Mouse (Mus musculus): ENCODE measurements at regions not wholly inside any gene's neighbourhood (a gene's known extent, or its start where the extent isn't known, plus 50 kb on each side); places are given as distances from the start of the nearest gene placed in this dataset.

DNA sequence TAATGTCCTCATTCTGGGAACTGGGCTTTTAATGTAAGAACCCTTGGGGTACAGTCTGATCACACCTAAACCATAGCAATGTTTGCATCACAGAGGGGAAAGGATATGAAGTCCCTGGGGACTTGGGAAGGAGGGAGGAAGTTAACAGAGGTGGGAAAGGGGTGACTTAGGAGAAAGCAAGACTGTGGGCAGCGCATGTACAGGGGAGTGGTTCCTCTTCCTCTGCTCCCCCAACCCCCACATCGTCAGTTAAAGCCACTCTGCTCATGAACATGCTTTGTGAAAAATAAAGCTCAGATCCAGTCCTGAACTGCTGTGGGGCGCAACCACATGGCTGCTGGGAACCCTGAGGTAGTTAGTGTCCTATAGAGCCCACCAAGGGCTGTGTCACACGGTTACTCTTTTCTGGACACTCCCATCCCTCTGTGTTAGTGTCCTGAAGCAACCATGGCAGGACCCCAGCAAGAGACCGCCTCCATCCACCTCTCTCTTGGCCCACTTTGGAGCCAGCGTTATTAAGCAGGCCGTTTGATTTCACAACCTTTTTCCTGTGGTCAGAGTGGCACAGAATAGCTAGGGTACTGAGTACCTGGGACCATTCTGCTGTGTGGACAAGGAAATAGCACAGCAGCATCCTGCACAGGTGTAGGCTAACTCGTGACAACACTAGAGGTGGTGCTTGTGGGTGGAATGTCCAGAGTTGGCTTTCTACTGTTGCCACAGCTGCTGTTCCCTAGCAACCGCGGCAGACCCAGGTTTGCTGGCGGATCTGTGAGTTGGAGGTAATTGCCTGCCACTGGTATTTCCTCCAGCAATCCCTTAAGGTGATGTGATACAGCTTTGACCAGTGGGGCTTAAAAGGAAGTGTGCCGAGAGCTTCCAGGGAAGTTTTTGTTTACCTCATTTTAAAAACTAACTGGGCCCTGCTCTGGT lies 50.3 kb upstream of the Cpeb4 start:
- DNase-seq (ENCODE audit: low spot score), result no peak

All from ovary, adult 18-20 months (tissue).